Mouse (Mus musculus) adrenal gland, postnatal 4 days (tissue): ENCODE data around the gene Brd2. TPM values are rescaled to one million over a fixed set of nuclear protein-coding genes. Genes with fewer than 3 reads are reported as not detected.
A peak's percentile ranks its signal among the peaks of the same experiment; 100 is the strongest.

ENCODE experiments used
- DNase-seq, 2 experiments: peaks; one replicate each; pipeline ENCODE4 v3.0.0; 2021 to 2022; ENCODE audit warnings: low spot score in 2 of 2, mixed read lengths in 2 of 2
- total RNA-seq, 2 experiments: library from RNA; stranded (reverse); gene quantifications; 2 replicates each; pipeline ENCODE4 v1.2.3; 2021

The Brd2 gene
- total RNA-seq, 2 experiments from 2014 or later, result 225 to 226 TPM

DNA sequence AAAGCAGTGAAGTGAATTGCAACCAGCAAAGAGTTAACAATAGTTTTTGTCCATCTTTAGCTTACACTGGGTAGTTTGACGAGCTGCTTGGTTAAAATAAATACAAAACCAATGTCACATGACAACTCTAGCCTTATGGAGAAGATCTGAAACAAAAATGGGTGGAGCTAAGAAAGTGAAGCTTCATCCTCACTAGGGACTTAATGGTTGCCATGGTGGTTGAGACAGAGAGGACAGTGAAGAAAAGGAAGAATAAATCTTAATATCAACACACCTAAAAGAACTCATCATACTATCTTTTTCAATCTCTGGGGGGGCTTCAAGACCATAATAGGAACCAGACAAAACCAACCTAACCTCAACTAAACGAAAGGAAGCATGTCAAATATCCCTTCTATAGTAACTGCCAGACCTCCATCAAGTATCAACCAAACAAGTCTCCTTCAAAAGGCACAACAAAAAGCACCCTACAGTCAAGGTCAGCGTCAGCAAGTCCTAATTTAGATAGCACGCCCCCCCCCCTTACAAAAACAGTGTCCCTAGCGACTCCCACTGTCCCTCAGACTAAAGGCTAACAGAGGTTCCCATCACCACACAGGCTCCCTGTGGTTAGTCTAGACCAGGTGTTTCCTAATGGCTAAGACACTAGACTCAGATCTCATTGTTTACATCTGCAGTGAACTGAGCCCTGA is 4.9 kb downstream of the Brd2 start:
- DNase-seq, result no peak

- no peak for DNase-seq
These were observed 5.6 kb downstream of the Brd2 start for GRCm38 (mm10) chr17:34116736-34117370.

DNA sequence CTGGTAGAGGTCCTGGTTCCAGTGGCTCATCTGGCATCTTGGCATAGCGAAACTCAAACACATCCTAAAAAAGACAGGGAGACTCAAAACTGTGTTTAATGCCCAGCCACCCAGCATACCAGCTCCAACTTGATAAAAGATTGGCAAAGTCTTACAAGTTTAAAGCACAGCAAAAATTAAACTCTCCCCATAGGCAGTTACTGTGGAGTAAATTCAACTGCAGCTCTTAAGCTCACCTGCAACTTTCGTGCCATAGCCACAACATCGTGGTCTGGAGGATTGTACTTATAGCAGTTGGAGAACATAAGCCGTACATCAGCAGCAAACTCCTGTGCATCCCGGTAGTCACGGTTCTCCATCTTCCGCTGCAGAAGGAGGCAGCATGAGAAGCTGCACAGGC is 8.3 kb downstream of the Brd2 start:
- DNase-seq, result no peak

GRCm38 (mm10) chr17:34110309-34110708 is 12.1 kb downstream of the Brd2 start:
- no peak for DNase-seq

DNA sequence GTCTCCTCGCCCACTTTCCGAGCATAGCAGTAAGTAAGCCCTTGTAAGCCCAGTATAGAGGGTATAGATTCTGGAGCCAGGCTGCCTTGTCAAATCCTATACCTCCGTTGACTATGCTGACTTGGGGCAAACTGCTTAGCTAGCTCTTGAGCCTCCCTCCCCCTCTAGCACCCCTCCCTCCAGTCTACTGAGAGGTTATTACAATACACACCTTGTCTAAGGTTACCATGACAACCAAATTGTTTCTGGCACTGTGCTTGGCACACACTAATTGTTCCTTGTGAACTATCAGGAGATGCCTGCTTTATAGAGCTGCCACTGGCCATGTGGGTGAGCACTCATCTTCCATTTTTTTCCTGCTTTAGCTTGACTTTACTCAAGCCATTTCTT is 12.6 kb downstream of the Brd2 start:
- no peak for DNase-seq

GRCm38 (mm10) chr17:34109038-34109805 is 13.2 kb downstream of the Brd2 start:
- DNase-seq, result no peak

GRCm38 (mm10) chr17:34108460-34108859 is 14.0 kb downstream of the Brd2 start:
- no peak for DNase-seq

- DNase-seq, result no peak
These were observed 15.1 kb downstream of the Brd2 start for GRCm38 (mm10) chr17:34107109-34107867.

DNA sequence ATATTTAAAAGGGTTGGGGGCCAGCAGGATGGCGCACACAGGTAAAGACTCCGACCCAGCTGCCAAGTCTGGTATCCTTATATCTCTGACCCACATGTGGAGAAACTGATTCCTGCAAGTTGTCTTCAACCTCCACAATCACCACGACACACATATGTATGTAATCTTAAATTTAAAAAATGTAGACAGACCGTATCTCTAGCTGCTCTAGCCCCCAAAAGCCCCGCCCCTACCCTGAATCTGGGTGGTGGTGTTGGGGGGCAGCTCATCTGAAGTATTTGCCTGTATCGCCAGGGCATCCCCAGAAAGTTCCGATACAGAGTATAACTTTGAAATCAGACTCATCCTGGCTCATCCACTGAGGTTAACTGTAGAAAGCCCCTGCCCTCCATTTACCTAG is 15.9 kb downstream of the Brd2 start:
- DNase-seq, result no peak

DNA sequence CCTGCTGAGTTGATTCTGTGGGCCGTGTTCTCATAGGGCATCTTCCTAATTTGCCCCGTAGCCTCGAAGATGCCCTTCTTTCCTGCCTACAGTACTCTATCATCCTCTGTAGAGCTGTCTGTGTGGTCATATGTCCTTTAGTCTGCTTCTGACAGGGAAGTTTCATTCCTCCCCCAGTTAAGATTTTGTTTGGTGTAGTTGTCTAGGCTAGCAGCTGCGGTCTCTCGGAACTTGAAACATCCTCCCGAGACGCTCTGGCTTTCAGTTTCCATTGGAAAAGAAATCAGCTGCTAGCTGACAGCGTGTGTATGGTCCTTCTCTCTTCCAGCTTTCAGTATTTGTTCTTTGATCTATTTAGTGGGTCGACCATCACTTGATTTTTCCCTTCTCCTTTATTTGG is 17.6 kb downstream of the Brd2 start:
- no peak for DNase-seq

- DNase-seq, result no peak
These were observed 19.6 kb downstream of the Brd2 start for GRCm38 (mm10) chr17:34102831-34103230.

DNA sequence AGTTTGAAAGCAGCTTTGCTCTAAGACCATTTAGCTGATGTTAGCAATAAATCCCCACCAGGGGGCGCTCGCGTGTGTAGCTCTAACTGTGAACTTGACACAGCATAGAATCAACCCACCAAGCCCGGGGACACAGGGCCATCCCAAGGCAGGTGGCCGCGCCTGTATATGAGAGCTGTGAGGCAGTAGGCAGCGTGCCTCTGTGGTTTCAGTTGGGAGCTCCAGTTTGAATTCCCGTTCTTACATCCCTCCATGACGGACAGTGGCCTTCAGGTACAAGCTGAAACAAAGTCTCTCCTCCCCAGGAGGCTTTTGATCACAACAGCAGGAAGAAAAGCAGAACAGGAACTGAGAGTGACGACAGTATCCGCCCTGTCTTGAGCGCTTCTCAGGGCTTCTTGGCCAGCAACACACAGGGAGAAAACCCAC is 20.8 kb downstream of the Brd2 start:
- DNase-seq, result peak; percentile 88 to 94

GRCm38 (mm10) chr17:34101185-34101584 is 21.2 kb downstream of the Brd2 start:
- DNase-seq, result no peak

- DNase-seq, result no peak
These were observed 22.9 kb downstream of the Brd2 start for GRCm38 (mm10) chr17:34099531-34099930.

GRCm38 (mm10) chr17:34098709-34099479 is 23.5 kb downstream of the Brd2 start:
- no peak for DNase-seq

DNA sequence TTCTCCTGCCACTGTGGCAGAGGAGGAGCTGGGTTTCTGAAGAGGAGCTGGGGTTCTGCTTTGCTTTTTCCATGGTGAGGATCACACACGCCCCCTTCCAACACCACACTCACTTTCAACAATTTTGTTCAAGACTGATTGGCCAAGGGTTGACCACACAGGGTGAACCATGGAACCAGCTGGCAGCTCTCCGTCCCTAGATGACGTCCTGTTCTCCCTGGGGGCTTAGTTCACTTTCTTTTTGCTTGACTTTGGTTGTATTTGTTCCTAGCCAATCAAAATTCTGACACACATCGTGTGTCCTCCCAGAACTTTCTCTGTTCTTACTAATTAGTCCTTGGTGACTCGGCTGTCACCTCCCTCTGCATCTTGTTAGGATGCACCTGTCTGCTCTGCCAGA is 25.2 kb downstream of the Brd2 start:
- no peak for DNase-seq

DNA sequence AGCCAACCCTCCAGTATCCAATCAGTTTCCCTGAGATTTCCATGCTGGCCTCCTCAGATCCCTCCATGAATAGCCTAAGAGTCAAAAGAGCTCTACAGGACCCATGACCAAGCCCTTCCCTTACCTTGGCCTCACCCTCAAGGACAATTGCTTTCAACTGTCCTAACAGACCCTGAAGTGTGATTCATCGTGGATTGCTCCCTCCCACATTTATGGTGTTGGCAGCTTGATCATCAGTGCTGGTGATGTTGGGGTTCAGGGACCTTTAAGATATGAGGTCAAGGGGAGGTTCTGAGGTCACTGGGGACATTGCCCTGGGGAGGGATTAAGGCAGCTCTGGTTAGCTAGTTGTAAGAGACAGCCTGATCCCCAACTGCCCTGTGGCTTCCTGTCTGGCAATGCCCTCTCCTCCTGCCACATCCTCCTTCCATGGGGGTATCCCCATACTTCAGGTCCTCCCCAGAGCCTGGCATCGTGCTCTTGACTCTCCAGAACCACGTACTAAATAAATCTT is 25.9 kb downstream of the Brd2 start:
- no peak for DNase-seq

GRCm38 (mm10) chr17:34094283-34095035 is 28.0 kb downstream of the Brd2 start:
- no peak for DNase-seq

GRCm38 (mm10) chr17:34093199-34093874 is 29.1 kb downstream of the Brd2 start:
- DNase-seq, result no peak
